Mouse (Mus musculus) activated CD4-positive, CD25-positive, alpha-beta regulatory T cell, adult 4 months (primary cell): ENCODE data around the gene Clcn7. TPM values are rescaled to one million over a fixed set of nuclear protein-coding genes. Genes with fewer than 3 reads are reported as not detected.
"Not testable (repeated sequence)": the region's sequence is repeated elsewhere in the genome, so short reads cannot be mapped to it uniquely, and the experiment has no call there.

ENCODE experiments used
- ATAC-seq: one replicate; pipeline ENCODE4 v1.8.0; 2017
- polyA plus RNA-seq, 2 experiments: library from polyadenylated mRNA; unstranded; fragments of 100-300 nt; shearing (Covaris generic); gene quantifications; one replicate each; pipeline ENCODE4 v1.2.1; 2017

The Clcn7 gene
- 10 to 100 TPM; 15.4 to 16.8 TPM for polyA plus RNA-seq

DNA sequence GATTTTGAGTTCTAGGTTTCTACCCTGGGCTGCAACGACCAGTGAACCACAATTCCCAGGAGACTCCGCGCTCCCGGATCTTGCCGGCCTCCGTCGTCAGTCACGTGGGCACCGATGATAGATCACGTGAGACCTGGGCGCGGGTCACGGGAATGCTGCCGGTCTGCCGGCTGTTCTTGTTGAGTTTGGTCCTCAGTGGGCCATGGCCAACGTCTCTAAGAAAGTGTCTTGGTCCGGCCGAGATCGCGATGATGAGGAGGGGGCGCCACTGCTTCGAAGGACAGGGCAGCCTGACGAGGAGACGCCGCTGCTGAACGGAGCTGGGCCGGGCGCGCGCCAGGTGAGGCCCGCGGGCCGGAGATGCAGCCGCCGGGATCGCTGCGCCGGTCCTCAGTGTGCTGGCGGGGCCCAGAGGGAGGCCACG is at the start of gene Clcn7:
TSS of gene Clcn7 (plus strand) at position 117 of the 424 bp plus-strand sequence.
- peak; percentile 90 for ATAC-seq

- no peak for ATAC-seq
Measured at GRCm38 (mm10) chr17:25083444-25083931, 49.7 kb upstream of the Clcn7 start, which contains the start of gene Tmem204. TSS of gene Tmem204 (minus strand) at chr17:25083591.

GRCm38 (mm10) chr17:25084835-25085385 is 48.3 kb upstream of the Clcn7 start:
- no peak for ATAC-seq

- ATAC-seq = no peak
Measured at GRCm38 (mm10) chr17:25086724-25087123, 46.5 kb upstream of the Clcn7 start.

GRCm38 (mm10) chr17:25089158-25089557 is 44.0 kb upstream of the Clcn7 start:
- ATAC-seq = no peak

- ATAC-seq = no peak
Measured at GRCm38 (mm10) chr17:25090450-25090849, 42.7 kb upstream of the Clcn7 start.

DNA sequence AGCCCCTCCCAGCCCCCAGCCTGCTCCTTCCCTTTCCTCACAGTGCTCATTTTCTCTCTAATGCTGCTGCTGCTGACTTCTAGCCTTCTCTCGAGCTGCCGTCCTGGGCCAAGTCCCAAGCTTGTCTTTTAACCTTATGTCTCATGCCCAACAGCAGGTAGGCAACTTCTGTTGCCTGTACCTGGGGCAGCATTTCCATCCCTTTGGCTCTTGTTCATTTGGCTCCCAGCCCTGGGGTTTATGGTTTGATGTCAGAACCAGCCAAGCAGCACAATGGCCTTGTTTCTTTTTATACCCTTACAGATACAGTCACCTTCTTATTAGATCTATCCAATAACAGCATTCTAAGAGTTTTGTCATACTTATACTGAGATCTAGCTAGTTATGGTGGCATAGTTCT is 37.0 kb upstream of the Clcn7 start:
- no peak for ATAC-seq

GRCm38 (mm10) chr17:25100052-25100451 is 33.1 kb upstream of the Clcn7 start:
- no peak for ATAC-seq

GRCm38 (mm10) chr17:25101338-25101737 is 31.9 kb upstream of the Clcn7 start:
- no peak for ATAC-seq

DNA sequence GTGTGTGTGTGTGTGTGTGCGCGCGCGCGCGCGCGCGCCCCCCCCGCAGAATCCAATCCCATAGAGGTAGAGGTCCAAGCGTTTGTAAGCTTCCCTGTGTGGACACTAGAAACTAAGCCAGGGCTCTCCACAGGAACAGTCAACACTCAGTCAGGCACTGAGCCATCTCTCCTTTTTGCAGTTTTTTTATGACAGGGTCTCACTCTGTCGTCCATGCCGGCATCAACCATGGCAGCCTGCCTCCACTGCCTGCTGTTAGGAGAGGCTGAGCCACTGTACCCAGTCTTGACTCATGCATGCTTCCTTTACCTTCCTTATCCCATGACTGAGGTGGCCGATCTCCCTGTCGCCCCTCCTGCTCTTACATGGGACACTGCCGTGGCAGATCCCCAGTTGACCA is 25.4 kb upstream of the Clcn7 start:
- ATAC-seq = no peak

DNA sequence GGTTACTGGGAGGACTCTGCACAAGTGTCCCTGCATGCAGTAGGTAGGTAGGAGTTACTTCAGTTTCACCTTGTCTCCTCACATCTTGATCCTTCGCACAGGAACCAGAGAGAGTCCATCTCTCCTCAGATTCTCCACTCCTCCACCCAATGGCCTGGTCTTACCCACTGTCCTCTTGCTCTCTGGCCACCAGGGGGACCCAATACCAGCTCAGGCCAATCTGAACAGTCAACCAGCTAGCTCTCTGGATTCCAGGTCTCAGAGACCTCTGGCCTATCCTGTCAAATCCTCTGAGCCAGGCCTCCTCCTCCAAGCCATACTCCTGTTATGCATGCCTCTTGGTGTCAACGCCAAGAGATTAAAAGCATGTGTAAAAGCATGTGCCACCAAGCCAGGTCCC is 23.6 kb upstream of the Clcn7 start:
- no peak for ATAC-seq

DNA sequence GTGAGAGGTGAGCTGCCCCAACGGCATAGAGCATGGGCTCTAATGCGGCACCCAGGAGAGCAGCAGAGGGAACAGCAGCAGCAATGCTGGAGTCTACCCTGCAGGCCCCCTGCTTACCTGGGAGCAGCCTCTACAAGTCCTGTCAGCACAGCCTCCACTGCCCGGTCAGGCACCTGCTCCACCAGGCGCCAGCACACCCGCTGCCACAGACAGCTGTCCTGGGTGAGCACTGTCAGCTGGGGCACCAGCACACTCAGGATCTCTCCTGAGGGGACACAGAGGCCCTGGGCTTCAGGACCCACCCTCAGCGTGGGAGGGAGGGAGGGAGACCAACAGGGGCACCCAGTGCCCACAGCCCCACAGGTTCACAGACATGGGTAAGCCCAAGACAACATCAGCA is 22.6 kb upstream of the Clcn7 start:
- no peak for ATAC-seq

- no peak for ATAC-seq
Measured at GRCm38 (mm10) chr17:25111220-25111619, 22.0 kb upstream of the Clcn7 start.

GRCm38 (mm10) chr17:25111739-25112422 is 21.3 kb upstream of the Clcn7 start:
- ATAC-seq = no peak

DNA sequence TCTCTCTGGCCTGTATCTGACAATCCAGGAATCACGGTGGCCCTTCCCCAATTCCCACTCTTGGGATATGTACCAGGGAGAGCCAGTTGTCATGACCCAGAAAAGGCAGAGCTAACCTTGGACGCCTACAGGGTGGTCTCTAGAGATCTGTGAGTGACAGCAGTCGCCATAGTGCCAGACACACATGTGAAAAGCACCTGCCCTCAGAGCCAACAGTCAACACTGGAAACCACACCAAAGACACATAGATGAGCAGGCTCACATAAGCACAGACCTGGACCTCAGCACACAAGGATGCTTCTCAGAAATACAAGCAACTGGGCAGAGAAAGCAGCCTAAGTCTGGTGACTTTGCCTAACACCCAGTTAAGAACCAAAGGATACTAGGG is 20.8 kb upstream of the Clcn7 start:
- no peak for ATAC-seq

DNA sequence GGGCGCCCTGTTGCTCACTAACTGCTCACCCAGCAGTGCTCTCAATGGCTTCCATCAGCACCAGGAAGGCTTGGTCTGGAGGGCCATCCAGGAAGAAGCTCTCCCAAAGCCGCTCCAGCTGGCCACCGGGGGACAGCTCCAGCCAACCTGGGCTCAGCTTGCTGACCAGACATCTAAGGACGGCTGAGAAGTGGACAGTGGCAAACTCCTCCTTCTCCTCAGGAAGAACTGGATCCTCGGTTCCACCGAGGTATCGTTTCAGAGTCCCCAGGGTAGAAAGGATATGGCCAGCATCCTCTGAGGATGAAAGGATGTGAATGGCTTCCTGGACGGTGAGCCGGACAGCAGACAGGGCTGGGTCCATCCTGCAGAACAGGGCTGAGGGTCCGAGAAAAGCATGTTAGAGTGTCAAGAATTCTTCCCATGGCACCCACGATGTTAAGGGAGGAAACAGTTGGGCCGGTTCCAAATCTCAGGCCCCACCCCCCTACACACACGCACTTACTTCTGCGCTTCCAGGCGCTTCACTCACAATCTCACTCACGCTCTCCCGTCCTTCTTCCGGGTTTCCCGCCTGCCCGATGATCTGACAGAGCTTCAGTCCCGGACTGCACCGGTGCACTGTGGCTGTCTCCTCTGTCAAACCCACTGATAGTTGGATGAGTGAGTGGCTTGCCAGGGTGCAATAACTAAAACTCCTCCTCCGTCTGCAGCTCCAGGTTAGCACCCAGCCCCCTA is 18.1 kb upstream of the Clcn7 start:
- ATAC-seq = peak; percentile 50

DNA sequence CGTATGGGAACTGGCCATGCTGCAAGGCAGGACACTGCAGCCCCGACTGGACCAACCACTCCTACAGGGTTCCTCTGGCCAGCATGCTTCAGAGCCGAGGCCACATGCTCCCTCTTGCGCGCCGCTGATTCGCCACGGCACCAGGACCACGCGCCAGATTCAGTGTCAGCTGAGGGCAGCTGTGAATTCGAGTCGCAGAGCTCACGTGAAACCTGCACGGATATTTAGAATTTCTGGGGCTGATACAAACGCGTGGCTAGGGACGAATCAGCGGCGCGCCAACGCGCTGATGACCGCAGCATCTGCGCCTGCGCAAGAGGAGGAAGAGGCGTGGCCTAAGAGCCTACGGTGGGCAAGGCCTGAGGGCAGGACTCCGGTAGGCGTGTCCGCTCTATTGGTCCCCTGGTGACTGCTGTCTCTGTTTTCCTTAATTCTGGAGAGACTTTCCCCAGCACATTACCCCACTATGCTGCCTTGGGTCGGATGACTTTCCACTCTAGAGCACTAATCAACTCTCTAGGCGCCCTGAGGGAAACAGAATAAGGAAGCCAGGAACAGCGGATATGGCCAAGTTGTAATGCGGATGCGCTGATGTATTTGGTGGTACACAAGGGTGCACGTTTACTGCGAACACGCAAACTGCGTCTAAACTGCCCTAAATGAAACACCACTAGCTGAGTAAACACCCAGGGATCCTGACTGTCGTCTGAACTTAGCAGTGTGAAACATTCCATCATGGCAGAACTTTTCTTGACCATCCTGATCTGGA is 17.3 kb upstream of the Clcn7 start, which contains the start of gene Telo2:
TSS of gene Telo2 (minus strand) at position 304 of the 769 bp plus-strand sequence.
- ATAC-seq = peak; percentile 83

- ATAC-seq = no peak
Measured at GRCm38 (mm10) chr17:25117263-25117662, 15.9 kb upstream of the Clcn7 start.

GRCm38 (mm10) chr17:25120406-25120805 is 12.8 kb upstream of the Clcn7 start, which contains the start of gene Ptx4:
TSS of gene Ptx4 (plus strand) at chr17:25120760.
- no peak for ATAC-seq

DNA sequence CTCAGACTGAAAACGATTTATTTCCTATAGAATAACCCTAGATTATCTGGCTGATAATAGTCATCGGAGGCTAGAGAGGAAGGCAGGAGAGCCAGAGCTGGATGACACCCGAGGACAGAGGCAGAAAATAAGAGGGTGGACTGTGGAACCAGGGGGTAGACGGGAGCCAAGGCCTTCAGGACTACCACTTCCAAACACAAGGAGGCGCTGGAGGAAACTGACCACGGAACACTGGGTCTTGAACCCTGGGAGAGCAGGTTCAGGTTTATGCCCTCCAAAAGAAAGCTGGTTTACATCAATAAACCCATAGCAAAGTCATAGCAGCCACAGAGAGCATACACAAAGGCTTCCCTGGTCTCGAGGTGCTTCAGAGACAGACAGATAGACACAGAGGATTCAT is 9.2 kb upstream of the Clcn7 start:
- ATAC-seq = no peak

DNA sequence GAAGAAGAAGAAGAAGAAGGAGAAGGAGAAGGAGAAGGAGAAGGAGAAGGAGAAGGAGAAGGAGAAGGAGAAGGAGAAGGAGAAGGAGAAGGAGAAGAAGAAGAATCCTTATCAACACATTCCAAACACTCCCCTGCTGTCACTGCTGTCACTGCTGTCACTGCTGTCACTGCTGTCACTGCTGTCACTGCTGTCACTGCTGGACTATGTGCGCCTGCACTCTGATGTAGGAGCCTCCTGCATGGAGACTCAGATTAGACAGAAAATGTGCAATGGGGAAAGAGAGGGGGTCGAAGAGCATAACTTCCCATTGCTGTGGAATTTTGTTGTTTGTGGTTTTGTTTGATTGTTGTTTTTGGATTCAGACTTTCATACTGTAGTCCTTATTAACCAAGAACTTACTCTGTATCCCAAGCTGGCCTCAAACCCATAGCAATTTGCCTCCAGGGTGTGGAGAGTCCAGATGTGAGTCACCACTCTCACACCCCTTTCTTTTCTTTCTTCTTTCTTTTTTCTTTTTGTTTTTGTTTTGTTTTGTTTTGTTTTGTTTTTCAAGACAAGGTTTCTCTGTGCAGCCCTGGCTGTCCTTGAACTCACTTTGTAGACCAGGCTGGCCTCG is 7.6 kb upstream of the Clcn7 start:
- not testable (repeated sequence) for ATAC-seq

- ATAC-seq = no peak
Measured at GRCm38 (mm10) chr17:25127079-25127478, 6.1 kb upstream of the Clcn7 start.
